Mouse (Mus musculus): Measurements from ENCODE around the gene Kif20b. TPM values are rescaled to one million over a fixed set of nuclear protein-coding genes. Genes with fewer than 3 reads are reported as not detected.
A peak's percentile ranks its signal among the peaks of the same experiment; 100 is the strongest.

Gene Kif20b
- total RNA-seq, 2 experiments from 2014 or later: 0.82 to 1.5 TPM

DNA sequence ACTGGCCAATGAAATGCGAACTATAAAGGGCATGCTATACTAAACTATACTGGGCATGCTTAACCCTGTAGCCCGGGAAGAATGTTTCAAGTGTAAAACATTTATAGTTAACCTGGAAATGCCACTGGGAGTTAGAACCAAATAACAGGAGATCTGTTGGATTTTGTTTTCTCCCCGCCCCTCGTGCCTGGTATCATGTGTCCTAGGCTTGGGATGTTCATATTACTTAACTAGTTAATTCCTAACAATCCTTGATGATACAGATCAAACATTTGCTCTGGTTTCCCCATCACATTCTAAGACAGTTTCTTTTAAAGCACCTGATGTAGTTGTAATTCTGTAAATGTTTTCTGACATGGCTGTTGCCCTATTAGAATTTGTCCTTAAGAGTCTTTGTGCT is 2.1 kb upstream of the Kif20b start:
- DNase-seq: no peak

DNA sequence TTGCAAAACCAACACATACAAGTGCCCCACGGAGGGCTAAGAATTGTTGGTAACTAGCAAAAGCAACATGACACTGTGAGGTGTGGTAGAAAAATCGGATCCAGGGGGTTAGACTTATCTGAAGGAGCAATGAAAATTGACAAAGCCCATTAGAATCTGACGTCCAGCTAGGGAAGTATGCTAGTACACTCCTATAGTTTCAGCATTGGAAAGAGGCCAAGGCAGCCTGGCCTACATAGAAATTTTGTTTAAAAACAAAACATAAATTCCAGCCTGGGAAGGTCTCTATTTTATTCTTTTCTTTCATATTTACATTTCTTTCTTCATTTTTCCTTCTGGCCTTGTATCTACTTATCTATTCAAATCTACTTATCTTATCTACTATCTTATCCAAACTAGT is 1.6 kb upstream of the Kif20b start:
- no peak for DNase-seq

DNA sequence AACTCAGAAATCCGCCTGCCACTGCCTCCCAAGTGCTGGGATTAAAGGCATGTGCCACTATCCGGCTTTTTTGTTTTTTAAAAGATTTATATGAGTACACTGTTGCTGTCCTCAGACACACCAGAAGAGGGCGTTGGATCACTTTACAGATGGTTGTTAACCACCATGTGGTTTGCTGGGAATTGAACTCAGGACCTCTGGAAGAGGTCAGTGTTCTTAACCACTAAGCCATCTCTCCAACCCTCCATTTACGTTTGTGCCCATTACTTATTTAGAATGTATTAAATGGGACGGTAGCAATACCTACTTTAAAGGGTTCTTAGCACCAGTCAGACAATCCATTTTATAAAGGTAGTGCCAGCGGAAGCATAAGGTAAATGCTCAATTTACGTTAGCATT is 909 bp upstream of the Kif20b start:
- no peak for DNase-seq

DNA sequence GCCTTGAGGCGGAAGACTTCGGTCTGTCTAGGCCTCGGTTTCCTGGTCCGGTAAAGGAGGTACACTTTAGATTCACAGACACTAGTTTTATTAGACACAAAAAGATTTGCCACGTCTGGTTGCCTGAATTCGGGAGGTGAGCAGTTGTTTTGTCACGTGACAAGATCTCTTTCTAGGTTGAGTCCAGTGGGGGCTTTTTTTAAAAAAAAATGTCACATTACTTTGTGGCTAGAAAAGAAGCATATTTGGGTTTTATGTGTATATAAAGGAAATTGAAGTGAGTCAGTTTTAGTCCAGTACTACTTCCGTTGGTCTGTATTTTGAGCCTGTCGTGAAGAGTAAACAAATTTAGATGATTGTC is 422 bp downstream of the Kif20b start:
- DNase-seq: no peak

DNA sequence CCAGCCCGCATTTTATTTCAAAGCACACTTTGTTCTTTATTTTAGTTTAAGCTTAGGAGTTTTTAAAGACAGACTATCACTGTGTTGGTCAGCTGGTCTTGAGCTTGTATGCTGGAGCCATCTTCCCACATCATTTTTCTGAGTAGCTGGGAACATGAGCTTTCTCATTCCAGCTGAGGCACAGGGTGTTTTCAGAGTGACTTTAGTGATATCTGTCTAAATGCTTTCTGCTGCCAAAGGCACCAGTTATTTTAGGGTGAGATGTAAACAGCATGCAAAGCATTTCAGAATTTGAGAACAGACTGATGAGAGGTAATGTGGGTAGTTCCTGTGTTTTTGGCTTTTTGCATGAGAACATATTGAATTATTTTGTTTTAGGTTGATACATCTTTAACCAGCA is 25.0 kb downstream of the Kif20b start:
- no peak for DNase-seq

DNA sequence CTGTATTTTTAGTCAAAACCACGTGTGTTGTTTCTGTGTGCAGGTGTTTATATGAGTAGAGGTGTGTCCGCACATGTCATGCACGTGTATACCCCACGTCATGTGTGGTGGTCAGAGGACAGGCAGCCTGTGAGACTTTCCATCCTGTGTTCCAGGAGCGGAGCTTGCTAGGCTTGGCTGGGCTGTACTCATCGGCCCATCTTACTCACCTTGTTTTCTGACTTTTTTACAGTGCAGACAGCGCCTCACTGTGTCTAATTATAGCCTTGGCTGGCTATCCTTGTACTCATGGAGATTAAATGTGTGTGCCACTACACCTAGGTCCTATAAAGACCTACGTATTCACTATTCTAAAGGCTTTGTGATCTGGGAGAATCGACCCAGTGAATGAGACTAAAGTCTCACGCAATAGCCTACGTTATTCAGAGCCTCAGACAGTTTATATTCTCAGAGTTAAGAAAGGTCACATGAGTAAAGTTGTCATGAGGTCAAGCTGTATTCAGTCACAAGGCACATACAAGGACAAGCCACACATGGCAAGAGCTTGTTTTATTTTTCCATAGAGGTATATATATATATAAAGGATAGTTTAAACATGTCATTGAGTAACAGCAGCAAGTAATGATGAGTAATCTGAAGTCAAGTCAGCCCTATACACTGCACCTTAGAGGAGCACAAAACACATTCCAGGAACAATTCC is 31.8 kb downstream of the Kif20b start:
- peak; percentile 11 to 22 for DNase-seq

DNA sequence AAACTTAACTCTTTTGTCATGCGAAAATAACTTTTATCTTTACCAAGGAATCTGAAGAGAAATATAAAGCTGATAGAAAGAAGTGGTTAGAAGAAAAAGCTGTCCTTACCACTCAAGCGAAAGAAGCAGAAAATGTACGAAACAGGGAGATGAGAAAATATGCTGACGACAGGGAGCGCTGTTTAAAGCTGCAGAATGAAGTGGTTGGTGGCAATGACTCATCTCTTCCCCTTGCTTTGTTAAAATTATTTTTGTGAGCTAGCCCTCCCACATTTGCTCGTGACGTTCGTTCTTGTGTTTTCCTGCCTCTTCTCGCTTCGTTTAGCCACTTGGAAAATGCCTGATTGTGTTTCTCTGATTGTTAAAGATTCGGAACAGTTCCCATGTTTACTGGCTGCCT is 37.2 kb downstream of the Kif20b start:
- peak; percentile 11 to 25 for DNase-seq

DNA sequence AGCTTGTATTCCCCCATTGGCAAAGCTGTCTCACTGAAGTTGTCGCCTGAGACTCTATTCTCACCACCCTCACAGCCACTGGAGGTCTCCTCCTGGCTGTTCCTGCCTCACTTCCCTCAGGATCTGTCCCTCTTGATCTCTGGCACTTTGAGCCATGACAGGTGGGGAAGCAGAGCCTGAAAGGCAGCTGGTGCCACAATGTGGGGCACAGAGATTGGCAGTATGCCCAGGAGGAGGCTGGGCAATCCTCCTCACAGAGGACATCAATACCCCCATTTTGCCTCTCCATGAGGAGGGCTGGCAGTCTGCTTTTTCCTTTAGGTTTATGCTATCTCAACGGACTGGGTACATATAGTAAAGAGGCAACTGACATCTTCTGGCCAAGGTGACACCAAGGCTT is 62.6 kb downstream of the Kif20b start:
- no peak for DNase-seq

DNA sequence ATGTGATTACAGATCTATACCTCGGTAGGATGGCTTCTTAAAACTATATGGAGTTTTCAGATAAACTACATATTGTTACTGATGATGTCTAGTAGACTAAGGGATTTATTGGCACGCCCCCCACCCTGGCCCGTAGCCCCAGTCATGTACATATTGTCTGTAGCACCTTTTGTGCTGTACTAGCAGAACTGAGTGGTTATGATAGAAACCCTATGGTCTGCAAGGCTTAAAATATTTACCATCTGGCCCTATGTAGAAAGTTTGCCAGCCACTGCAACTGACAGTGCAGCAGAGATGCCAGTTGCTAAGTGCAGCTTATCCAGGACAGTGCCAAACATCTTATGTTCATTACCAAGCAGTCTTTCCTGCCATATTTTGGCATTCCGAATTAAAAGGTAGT is 68.3 kb downstream of the Kif20b start:
- DNase-seq: no peak

DNA sequence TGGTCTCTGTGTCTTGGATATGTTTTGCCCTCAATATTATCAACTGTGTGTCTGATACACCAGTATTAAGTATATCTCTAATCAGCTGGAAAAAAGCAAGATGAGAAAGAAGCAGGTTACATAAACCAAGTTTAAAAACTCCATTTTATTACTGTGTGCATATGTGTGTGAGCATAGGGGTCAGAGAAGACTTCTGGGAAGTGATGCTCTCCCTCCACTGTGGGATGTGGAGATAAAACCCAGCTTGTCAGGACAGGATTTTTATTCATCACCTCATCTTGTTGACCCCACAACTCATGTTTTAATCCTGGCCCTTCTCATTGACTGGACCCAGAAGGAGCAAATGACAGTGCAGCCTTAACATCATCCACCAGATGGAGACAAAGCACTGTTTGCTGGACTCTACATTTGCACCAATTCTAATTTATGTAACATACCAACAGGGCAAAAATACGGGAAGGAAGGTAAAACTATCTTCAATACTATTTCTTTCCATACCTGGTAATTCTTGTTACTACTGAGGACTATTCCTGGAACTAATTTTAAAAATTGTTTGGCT is 70.9 kb downstream of the Kif20b start:
- DNase-seq: peak in 1 of 2 experiments; percentile 42

DNA sequence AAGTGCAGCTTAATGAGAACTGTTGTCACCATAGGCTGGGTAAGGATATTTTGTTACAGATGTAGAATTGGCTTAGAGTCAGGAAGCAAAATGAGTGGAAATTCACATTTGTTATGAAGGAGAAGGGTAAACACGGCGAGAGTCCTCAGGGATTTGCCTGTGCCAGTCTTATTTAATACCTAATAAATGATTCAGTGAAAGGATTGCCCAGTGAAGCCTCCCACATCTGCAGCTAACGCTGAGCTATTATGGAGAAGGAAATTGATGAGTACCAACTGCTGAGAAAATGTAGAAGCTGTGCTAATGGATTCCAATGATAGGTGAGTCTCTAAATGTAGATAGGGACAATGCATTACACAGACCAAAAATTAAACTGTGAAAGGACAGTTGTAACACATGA is 92.9 kb downstream of the Kif20b start:
- DNase-seq: no peak

DNA sequence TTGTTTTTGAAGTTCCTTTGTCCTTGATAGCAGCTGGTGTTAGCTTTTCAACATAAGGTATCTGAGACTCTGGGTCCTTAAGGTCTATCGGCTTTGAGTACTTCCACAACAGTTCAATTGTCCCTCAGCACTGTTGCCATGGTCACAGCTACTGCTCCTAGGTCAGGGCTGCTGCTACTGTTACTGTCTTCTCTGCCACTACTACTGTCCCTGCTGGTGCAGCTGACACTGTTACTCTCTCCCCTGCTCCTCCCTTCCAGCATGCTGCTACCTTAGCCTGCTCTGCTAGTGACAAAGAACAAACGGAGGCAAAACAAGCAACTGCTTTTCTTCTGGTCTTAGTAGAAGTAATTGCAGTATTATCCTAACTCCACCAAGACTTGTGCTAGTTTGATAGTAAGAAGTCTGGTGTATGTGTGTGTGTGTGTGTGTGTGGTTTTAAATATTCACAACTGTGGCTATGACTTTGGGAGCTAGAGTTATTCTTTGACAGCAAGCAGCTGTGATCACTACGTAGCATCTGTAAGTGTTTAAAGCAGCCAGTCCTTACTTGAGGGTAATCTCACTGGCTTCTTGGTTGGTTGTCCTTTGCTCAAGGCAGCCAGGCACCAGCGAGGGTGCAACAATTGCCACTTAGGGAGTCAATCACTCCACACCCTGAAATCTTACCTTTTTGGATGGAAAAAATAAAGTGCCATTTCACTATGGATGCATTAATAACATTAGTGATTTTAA is 95.5 kb downstream of the Kif20b start:
- DNase-seq: no peak

DNA sequence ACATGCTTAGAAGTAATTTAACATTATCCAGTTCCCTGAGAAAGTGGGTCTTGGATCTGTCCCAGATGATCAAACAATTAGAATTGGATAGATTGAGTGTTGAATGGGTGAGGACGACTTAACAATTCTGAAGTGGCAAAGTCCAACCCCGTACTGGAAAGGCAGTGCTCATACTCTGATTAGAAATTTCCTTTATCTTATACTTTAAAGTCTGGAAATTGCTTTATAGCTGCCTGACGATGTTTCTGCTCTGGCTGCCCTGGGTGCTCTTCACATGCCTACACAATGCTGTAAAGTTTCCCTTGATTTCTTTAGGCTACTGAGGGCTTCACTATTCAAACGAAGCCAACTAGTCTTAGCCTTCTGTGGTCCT is 96.0 kb downstream of the Kif20b start:
- no peak for DNase-seq

Small RNAs within 50 kb of the gene (microRNA-seq; reads per million reads assigned to microRNA genes)
- 0 reads per million in 2 experiments for gene Mir1950

Other genes with a start within 250 kb of the Kif20b start
- 1 to 10 TPM; 1.0 to 1.7 TPM for gene Slc16a12, start 175.1 kb upstream of the Kif20b start, total RNA-seq (2021)
- 10 to 100 TPM; 41.2 to 47.1 TPM for gene Pank1, start 42.9 kb upstream of the Kif20b start, total RNA-seq (2021)

Data from heart, adult 18-20 months (tissue).